In genomic region chr4:131046969-131047650, GRCm38 (mm10) we compare ENCODE assay signal across 20 mouse cellular contexts.
DNase-seq lines count a peak whose midpoint lies in the region; ATAC-seq and TF ChIP-seq lines count a peak whose summit lies in the region.
"Had no signal": no experiment of that assay in that cellular context is flagged by ENCODE, and none has a peak within 500 bp of the region (broad histone marks: within the 10 kb centered on the region; RNA-seq: fewer than 3 reads in every experiment).

No protein-coding gene starts in this region.

- 73% methylated on average over 12 of the region's 12 CpGs for WGBS in hindbrain, embryonic 10.5 days
- 65% methylated on average over 12 of the region's 12 CpGs for WGBS in hindbrain, embryonic 11.5 days

- H3K9ac ChIP-seq in hindbrain, embryonic 11.5 days (ENCODE audit: low read depth, low read length): no peak overlapping the region
- H3K9ac ChIP-seq: heart, embryonic 13.5 days; intestine, embryonic 15.5 days; lung, embryonic 14.5 days; midbrain, embryonic 15.5 days; stomach, embryonic 15.5 days had no signal

- intact Hi-C loops in left cerebral cortex, postnatal 36 days (cut with DNase I): no loop called here

- H3K4me2 ChIP-seq in hindbrain, embryonic 11.5 days (replicated peaks; ENCODE audit: low read depth, low read length): no peak overlapping the region
- H3K4me2 ChIP-seq: heart, embryonic 13.5 days; intestine, embryonic 15.5 days; liver, embryonic 11.5 days; lung, embryonic 14.5 days; midbrain, embryonic 15.5 days; stomach, embryonic 15.5 days had no signal

- no peak overlapping the region for H3K4me3 ChIP-seq in hindbrain, embryonic 10.5 days
- H3K4me3 ChIP-seq in hindbrain, embryonic 11.5 days (ENCODE audit: low read depth, low read length): no peak overlapping the region
- H3K4me3 ChIP-seq: heart, embryonic 13.5 days; intestine, embryonic 15.5 days; midbrain, embryonic 15.5 days; stomach, embryonic 15.5 days had no signal

- no peaks in the 10 kb centered on the region for H3K36me3 ChIP-seq in hindbrain, embryonic 10.5 days
- H3K36me3 ChIP-seq in hindbrain, embryonic 11.5 days (ENCODE audit: control insufficient read depth, insufficient read depth, low read length): no peaks in the 10 kb centered on the region
- H3K36me3 ChIP-seq: heart, embryonic 13.5 days; intestine, embryonic 15.5 days; midbrain, embryonic 15.5 days; stomach, embryonic 15.5 days had no signal

- no peak for DNase-seq in hindbrain, embryonic 10.5 days (ENCODE audit: low spot score)
- DNase-seq in hindbrain, embryonic 11.5 days (ENCODE audit: low spot score): no peak
- peak; percentile 78 for DNase-seq in brain, embryonic 14.5 days (ENCODE audit: low read depth)
- peak; percentile 49 to 74 for DNase-seq in frontal cortex, adult 2 months (ENCODE audit: extremely low spot score in 1 of 2, low spot score in 1 of 2)
- DNase-seq in left cerebral cortex, postnatal 36 days (ENCODE audit: low spot score in 2 of 2): peak; percentile 44 to 64
- no peak for DNase-seq in kidney, adult 11 months
- no peak for DNase-seq in embryo, embryonic 10.5 days (ENCODE audit: low spot score)
- DNase-seq: cerebellum, adult 11-12 months; heart, postnatal 4 days; lung, embryonic 14.5 days; spleen, adult 18-20 months; thymus, postnatal 14 days had no signal

- TF ChIP-seq POLR2A in brain, embryonic 14.5 days (IDR thresholded peaks at IDR 0.05; ENCODE audit: borderline replicate concordance, extremely low read depth, insufficient read depth, insufficient read length, poor library complexity, severe bottlenecking): no peak

- peaks cover 15% of the 10 kb centered on the region; the same call in 1 of the 2 replicates for H3K4me1 ChIP-seq in hindbrain, embryonic 10.5 days (replicated peaks)
- H3K4me1 ChIP-seq in hindbrain, embryonic 11.5 days (replicated peaks; ENCODE audit: control insufficient read depth, insufficient read depth, low read length): no peaks in the 10 kb centered on the region; the same call in 1 of the 2 replicates
- H3K4me1 ChIP-seq: intestine, embryonic 15.5 days; stomach, embryonic 15.5 days had no signal

- TF ChIP-seq CTCF in brain, embryonic 14.5 days (IDR thresholded peaks at IDR 0.05; ENCODE audit: borderline replicate concordance, extremely low read depth, insufficient read depth, insufficient read length): no peak

- no peaks in the 10 kb centered on the region for H3K9me3 ChIP-seq in hindbrain, embryonic 10.5 days
- H3K9me3 ChIP-seq in hindbrain, embryonic 11.5 days (ENCODE audit: control insufficient read depth, low read length): no peaks in the 10 kb centered on the region
- H3K9me3 ChIP-seq: heart, embryonic 13.5 days; intestine, embryonic 15.5 days; midbrain, embryonic 15.5 days; stomach, embryonic 15.5 days had no signal

- H3K27me3 ChIP-seq in hindbrain, embryonic 10.5 days (ENCODE audit: insufficient read depth, poor library complexity, severe bottlenecking): peaks cover 7% of the 10 kb centered on the region
- no peaks in the 10 kb centered on the region for H3K27me3 ChIP-seq in hindbrain, embryonic 11.5 days (ENCODE audit: control insufficient read depth, insufficient read depth, low read length)
- H3K27me3 ChIP-seq: intestine, embryonic 15.5 days; stomach, embryonic 15.5 days had no signal

- 0 out of 2 replicates have a peak overlapping the region, but pooled peaks have one; percentile 23 for H3K27ac ChIP-seq in hindbrain, embryonic 10.5 days
- no peak overlapping the region for H3K27ac ChIP-seq in hindbrain, embryonic 11.5 days (ENCODE audit: low read depth, low read length)
- H3K27ac ChIP-seq: heart, embryonic 13.5 days; intestine, embryonic 15.5 days; kidney, postnatal 0 days; midbrain, embryonic 15.5 days; stomach, embryonic 15.5 days had no signal

- no peak for ATAC-seq in hindbrain, embryonic 11.5 days (ENCODE audit: low FRiP score)
- no peak for ATAC-seq in inflammation-experienced regulatory T-cells, adult 6 months
- ATAC-seq: activated CD4-positive, CD25-positive, alpha-beta regulatory T cell, adult 4 months; intestine, embryonic 15.5 days; midbrain, embryonic 15.5 days had no signal

Comparison
In these comparisons a context has a peak if more than half of its experiments do, and no peak if none do; other contexts are left out.
1. DNase-seq: peak in brain, embryonic 14.5 days (single experiment), frontal cortex, adult 2 months (2 of 2) and left cerebral cortex, postnatal 36 days (2 of 2); none in hindbrain, embryonic 10.5 days (single experiment), hindbrain, embryonic 11.5 days (single experiment), kidney, adult 11 months (single experiment) and embryo, embryonic 10.5 days (single experiment).